Mouse (Mus musculus): Measurements from ENCODE around the gene Zfp462. TPM values are rescaled to one million over a fixed set of nuclear protein-coding genes. Genes with fewer than 3 reads are reported as not detected.

Gene Zfp462
- total and polyA plus RNA-seq, 2 experiments from 2014 or later = 1.1 to 6.6 TPM

DNA sequence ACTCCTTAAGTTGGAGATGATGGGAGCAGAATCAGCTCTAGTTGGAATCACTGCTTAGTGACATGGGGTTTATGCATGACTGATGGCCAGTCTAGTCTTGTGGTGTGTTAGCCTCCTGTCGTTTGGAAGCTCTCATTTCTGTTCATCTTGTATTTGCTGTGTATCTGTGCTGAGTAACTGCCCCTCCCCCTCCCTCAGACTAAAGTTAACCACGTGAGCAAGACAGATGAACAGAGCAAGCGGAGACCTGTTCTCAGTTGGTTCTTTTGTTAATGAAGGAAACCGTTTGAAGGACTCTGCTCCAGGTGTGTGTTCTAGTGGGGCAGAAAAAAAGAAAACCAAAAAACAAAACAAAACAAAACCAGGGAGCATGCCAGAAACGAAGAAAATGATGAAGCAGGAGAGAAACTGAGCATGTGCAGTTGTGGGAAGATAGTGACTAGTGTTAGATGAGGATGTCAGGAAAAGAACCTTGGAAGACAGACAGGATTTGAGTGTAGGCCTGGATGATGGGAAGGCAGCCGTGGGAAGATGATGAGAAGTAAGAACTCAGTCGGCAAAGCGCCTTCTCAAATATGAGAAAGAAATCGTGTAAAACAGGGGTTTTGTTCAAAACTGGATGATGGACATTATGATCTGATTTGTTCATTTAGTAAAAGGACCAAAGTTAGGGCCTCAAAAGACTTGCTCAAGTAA, 53.4 kb downstream of the Zfp462 start:
- no peaks in the 10 kb centered on the region for H3K9me3 ChIP-seq (replicated peaks; ENCODE audit: control insufficient read depth, low read length)
- H3K4me2 ChIP-seq (ENCODE audit: low read depth, low read length) = no peak overlapping the region
- no peaks in the 10 kb centered on the region for H3K36me3 ChIP-seq (replicated peaks; ENCODE audit: control insufficient read depth, insufficient read depth, low read length)
- H3K4me1 ChIP-seq (ENCODE audit: control insufficient read depth, insufficient read depth) = peaks cover 30% of the 10 kb centered on the region
- H3K27me3 ChIP-seq (ENCODE audit: control insufficient read depth, insufficient read depth, low read length) = no peaks in the 10 kb centered on the region
- no peak overlapping the region for H3K4me3 ChIP-seq (ENCODE audit: low read depth, low read length)
- WGBS = 91% methylated on average over 9 of the region's 9 CpGs
- H3K9ac ChIP-seq (replicated peaks; ENCODE audit: low read depth, low read length) = no peak overlapping the region
- no peak overlapping the region for H3K27ac ChIP-seq (ENCODE audit: low read depth)
- no peak for ATAC-seq (ENCODE audit: insufficient read depth, low read depth)
- no peak for TF ChIP-seq CTCF (IDR thresholded peaks at IDR 0.05; ENCODE audit: low read depth)
- TF ChIP-seq EP300 (IDR thresholded peaks at IDR 0.05; ENCODE audit: low read depth) = no peak
- DNase-seq (ENCODE audit: low spot score) = no peak

DNA sequence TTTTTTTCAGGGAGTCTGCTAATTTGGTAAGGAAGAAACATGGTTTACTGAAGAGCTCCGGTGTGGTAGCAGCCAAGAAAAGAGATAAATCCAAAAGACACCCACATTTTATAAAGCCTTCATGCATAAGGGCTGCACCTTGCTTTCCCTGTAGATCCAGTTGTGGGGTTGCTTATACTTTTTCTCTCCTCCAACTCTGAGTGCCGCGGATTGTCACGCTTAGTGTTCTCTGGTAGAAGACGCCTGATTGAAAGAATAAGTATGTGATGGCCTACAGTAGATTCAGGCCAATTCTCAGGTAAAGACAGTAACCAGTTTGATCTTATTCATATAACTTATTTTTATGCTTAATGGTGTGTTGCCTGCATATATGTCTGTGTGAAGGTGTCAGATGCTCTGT, 54.7 kb downstream of the Zfp462 start:
- no peaks in the 10 kb centered on the region for H3K27me3 ChIP-seq (ENCODE audit: control insufficient read depth, insufficient read depth, low read length)
- no peak for TF ChIP-seq CTCF (IDR thresholded peaks at IDR 0.05; ENCODE audit: low read depth)
- no peak for TF ChIP-seq EP300 (IDR thresholded peaks at IDR 0.05; ENCODE audit: low read depth)

DNA sequence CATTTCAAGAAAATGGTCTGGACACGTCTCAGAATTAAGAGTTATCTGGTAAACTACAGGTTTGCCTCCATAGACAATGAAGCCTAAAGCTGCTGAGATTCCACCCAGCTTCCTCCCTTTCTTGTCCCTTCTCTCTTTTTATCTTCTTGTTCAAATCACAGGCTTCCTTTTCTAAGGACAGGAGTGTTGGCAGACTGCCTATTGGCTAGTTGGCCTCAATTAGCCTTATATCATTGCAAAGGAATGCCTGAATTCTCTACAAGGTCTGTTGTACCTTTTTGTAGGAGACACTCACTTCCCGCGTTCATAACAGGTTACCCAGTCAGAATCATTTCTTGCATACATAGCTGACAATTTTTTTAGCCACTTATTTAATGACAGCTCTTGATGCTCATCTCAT, 56.5 kb downstream of the Zfp462 start:
- ATAC-seq (ENCODE audit: insufficient read depth, low read depth) = no peak
- no peaks in the 10 kb centered on the region for H3K36me3 ChIP-seq (replicated peaks; ENCODE audit: control insufficient read depth, insufficient read depth, low read length)
- no peaks in the 10 kb centered on the region for H3K27me3 ChIP-seq (ENCODE audit: control insufficient read depth, insufficient read depth, low read length)
- peaks cover 55% of the 10 kb centered on the region for H3K4me1 ChIP-seq (ENCODE audit: control insufficient read depth, insufficient read depth)
- H3K4me2 ChIP-seq (ENCODE audit: low read depth, low read length) = no peak overlapping the region
- 0 out of 2 replicates have a peak overlapping the region, but pooled peaks have one; percentile 17 for H3K27ac ChIP-seq (ENCODE audit: low read depth)
- WGBS = 17% methylated on average over 3 of the region's 3 CpGs
- H3K9ac ChIP-seq (replicated peaks; ENCODE audit: low read depth, low read length) = no peak overlapping the region
- TF ChIP-seq CTCF (IDR thresholded peaks at IDR 0.05; ENCODE audit: low read depth) (no peak), EP300 (IDR thresholded peaks at IDR 0.05; ENCODE audit: low read depth) (no peak)
- H3K9me3 ChIP-seq (replicated peaks; ENCODE audit: control insufficient read depth, low read length) = no peaks in the 10 kb centered on the region
- peak; percentile 84 for DNase-seq (ENCODE audit: low spot score)
- no peak overlapping the region for H3K4me3 ChIP-seq (ENCODE audit: low read depth, low read length)

More for the DNA sequence above, 54.7 kb downstream of the Zfp462 start:
- Histone ChIP-seq H3K9me3 (replicated peaks; ENCODE audit: control insufficient read depth, low read length) (no peaks in the 10 kb centered on the region), H3K4me3 (ENCODE audit: low read depth, low read length) (no peak overlapping the region), H3K27ac (ENCODE audit: low read depth) (no peak overlapping the region), H3K36me3 (replicated peaks; ENCODE audit: control insufficient read depth, insufficient read depth, low read length) (no peaks in the 10 kb centered on the region), H3K4me1 (ENCODE audit: control insufficient read depth, insufficient read depth) (peaks cover 41% of the 10 kb centered on the region), H3K9ac (replicated peaks; ENCODE audit: low read depth, low read length) (no peak overlapping the region), H3K4me2 (ENCODE audit: low read depth, low read length) (no peak overlapping the region)
- 95% methylated on average over 5 of the region's 5 CpGs for WGBS
- no peak for DNase-seq (ENCODE audit: low spot score)
- no peak for ATAC-seq (ENCODE audit: insufficient read depth, low read depth)

DNA sequence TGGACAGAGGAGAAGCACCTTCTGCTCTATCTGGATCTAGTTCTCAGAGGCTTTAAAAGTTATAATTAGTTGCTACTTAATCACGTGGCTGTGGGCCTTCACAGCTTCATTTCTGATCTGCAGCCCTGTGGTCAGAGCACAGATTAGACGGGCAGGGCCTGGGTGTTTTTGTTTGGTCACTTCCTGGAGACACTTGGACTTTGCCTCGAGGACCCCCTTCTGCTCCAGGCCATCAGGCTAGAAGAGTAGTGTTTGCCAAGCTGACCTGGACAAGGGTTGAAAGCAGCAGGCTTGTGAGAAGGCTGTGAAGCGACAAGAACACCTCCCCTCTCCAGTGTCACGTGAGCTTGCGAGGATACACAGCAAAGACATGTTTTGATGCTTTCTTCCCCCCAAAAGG, 58.3 kb downstream of the Zfp462 start:
- 0 out of 2 replicates have a peak, but pooled peaks have one; percentile 26 for TF ChIP-seq EP300 (IDR thresholded peaks at IDR 0.05; ENCODE audit: low read depth)
- TF ChIP-seq CTCF (IDR thresholded peaks at IDR 0.05; ENCODE audit: low read depth) = no peak
- no peaks in the 10 kb centered on the region for H3K9me3 ChIP-seq (replicated peaks; ENCODE audit: control insufficient read depth, low read length)
- peak overlapping the region; percentile 33 for H3K27ac ChIP-seq (ENCODE audit: low read depth)
- H3K9ac ChIP-seq (replicated peaks; ENCODE audit: low read depth, low read length) = no peak overlapping the region
- no peak overlapping the region for H3K4me2 ChIP-seq (ENCODE audit: low read depth, low read length)
- DNase-seq (ENCODE audit: low spot score) = peak; percentile 18
- no peak for ATAC-seq (ENCODE audit: insufficient read depth, low read depth)
- H3K36me3 ChIP-seq (replicated peaks; ENCODE audit: control insufficient read depth, insufficient read depth, low read length) = peaks cover 8% of the 10 kb centered on the region
- no peak overlapping the region for H3K4me3 ChIP-seq (ENCODE audit: low read depth, low read length)
- no peaks in the 10 kb centered on the region for H3K27me3 ChIP-seq (ENCODE audit: control insufficient read depth, insufficient read depth, low read length)
- H3K4me1 ChIP-seq (ENCODE audit: control insufficient read depth, insufficient read depth) = peaks cover 55% of the 10 kb centered on the region
- WGBS = 46% methylated on average over 6 of the region's 6 CpGs

DNA sequence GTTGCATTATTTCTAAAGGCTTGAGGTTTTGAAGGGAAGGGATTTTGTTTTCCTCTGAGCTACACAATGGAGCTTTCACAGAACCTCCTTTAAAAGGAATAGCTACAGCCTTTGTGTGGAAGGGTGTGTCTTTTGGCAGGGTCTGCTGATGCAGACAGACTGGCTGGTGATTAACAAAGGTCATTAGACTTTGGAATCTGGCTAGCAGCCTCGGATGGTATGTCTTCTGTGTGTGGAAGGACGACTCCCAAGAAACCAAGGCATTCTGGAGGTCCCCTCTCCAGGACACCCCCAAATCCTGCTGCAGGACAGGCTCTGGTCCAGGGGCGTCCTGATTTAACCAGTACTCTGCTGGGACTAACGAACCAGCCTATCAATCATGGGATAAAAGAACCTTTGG, 60.2 kb downstream of the Zfp462 start:
- no peak overlapping the region for H3K9ac ChIP-seq (replicated peaks; ENCODE audit: low read depth, low read length)
- H3K4me1 ChIP-seq (ENCODE audit: control insufficient read depth, insufficient read depth) = peaks cover 55% of the 10 kb centered on the region
- H3K4me2 ChIP-seq (ENCODE audit: low read depth, low read length) = peak overlapping the region; percentile 44
- peak overlapping the region; percentile 80 for H3K27ac ChIP-seq (ENCODE audit: low read depth)
- H3K27me3 ChIP-seq (ENCODE audit: control insufficient read depth, insufficient read depth, low read length) = no peaks in the 10 kb centered on the region
- TF ChIP-seq CTCF (IDR thresholded peaks at IDR 0.05; ENCODE audit: low read depth) (no peak), EP300 (IDR thresholded peaks at IDR 0.05; ENCODE audit: low read depth) (no peak)
- ATAC-seq (ENCODE audit: insufficient read depth, low read depth) (peak; percentile 66), DNase-seq (ENCODE audit: low spot score) (peak; percentile 60)
- H3K4me3 ChIP-seq (ENCODE audit: low read depth, low read length) = no peak overlapping the region
- WGBS = 24% methylated on average over 4 of the region's 4 CpGs
- H3K9me3 ChIP-seq (replicated peaks; ENCODE audit: control insufficient read depth, low read length) = no peaks in the 10 kb centered on the region
- peaks cover 27% of the 10 kb centered on the region for H3K36me3 ChIP-seq (replicated peaks; ENCODE audit: control insufficient read depth, insufficient read depth, low read length)
